Mouse (Mus musculus) lung, postnatal 4 days (tissue): Measurements from ENCODE around the gene Fgd2.

Experiments
- DNase-seq, 2 experiments: peaks; one replicate each; pipeline ENCODE4 v3.0.0; 2021

The Fgd2 gene

GRCm38 (mm10) chr17:29398434-29399026, 37.8 kb downstream of the Fgd2 start:
- no peak for DNase-seq

- peak; percentile 32 to 38 for DNase-seq
Observed at GRCm38 (mm10) chr17:29399241-29399910, 38.7 kb downstream of the Fgd2 start.

DNA sequence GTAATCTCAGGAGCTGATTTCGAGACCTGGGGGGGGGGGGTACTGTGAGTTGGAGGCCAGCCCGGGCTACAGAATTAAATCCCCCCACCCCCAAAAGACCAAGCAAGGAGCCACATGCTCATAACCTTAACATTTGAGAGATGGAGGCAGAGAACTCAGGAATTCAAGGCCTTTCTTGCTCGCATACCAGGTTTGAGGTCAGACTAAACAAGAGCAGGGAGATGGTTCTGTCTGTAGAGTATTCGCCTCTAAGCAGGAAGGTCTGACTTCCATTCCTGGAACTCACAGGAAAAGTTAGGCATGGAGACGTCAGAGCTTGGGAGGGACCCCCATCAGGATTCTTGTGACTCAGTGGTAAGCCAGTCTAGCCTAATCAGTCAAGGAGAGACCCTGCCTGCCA, 39.3 kb downstream of the Fgd2 start:
- DNase-seq, result no peak

DNA sequence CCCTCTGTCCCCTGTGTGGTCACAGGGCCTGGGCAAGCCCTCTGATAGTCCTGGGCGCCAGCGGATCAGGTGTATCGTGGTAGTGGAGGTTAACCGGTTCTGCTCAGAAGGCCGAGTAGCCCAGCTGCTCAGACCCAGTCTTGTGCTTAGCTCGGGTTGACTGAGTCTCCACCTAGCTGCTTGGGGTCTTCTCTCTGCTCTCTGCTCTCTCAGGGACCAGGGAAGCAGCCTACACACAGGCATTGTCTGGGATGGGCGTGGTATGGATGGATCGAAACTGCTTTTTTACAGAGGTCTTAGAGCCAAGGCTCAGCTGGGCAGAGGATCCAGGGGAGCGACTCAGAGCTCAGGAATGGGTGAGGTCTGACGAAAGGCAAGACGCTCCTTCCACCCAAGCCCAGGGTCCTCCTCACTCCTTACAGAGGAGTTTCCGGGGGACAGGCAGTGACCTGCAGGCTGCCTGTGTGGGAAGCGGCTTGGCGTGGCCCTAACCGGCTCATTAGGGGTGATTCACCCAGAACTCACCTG, 41.1 kb downstream of the Fgd2 start:
- no peak for DNase-seq

- no peak for DNase-seq
Observed at GRCm38 (mm10) chr17:29403179-29403578, 42.5 kb downstream of the Fgd2 start.

DNA sequence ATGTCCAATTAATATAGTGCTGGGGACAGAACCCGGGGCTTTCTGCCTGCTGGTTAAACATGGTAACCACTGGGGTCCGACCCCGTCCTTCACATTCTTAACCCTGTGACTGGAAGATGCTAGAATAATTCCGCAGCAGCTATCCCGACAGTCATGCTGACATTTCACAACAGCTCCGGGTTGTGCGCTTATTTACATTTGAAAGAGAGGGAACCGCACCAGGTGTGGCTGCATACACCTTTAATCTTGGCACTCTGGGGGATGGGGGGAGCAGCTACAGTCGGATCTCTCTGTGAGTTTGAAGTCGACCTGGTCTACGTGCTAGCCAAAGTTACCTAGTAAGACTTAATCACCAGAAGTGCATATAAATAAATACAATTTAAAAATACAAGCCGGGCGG, 44.8 kb downstream of the Fgd2 start:
- no peak for DNase-seq

- DNase-seq, result no peak
Observed at GRCm38 (mm10) chr17:29406077-29406476, 45.4 kb downstream of the Fgd2 start.

DNA sequence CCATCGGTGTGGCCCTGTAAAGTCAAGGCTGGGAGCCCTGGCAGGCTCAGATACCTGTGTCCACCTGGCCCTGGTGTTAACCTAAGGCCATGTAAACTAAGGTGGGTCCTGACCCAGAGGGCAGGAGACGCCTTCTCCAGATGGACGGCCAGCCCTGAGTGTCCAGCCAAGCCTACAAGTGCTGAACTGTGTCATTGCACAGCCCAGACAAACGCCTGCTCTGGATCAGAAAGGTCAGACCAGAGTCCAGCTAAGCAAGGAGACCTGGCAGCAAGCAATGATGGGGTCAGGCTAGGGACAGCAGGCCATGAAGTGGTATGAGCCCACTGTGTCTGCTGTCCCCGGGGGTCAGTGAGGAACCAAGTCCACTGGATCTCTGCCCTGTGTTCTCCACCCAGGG, 46.7 kb downstream of the Fgd2 start:
- DNase-seq, result no peak

DNA sequence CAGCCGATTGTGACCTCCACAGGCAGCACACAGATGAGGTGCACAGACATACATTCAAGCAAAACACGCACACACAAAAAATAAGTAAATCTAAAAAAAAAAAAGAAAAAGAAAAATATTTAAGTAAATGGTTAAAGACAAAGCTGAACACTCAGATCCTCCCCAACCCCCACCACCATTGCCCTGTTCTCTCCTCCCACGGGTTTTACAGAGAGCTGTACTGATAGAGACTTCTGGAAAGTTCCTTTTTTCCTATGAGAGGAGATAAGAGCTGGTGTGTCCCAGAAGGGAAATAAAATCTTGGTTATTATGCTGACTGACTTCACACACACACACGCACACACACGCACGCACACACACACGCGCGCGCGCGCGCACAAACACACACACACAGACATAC, 47.6 kb downstream of the Fgd2 start:
- no peak for DNase-seq

GRCm38 (mm10) chr17:29409800-29410343, 49.2 kb downstream of the Fgd2 start:
- DNase-seq, result no peak

DNA sequence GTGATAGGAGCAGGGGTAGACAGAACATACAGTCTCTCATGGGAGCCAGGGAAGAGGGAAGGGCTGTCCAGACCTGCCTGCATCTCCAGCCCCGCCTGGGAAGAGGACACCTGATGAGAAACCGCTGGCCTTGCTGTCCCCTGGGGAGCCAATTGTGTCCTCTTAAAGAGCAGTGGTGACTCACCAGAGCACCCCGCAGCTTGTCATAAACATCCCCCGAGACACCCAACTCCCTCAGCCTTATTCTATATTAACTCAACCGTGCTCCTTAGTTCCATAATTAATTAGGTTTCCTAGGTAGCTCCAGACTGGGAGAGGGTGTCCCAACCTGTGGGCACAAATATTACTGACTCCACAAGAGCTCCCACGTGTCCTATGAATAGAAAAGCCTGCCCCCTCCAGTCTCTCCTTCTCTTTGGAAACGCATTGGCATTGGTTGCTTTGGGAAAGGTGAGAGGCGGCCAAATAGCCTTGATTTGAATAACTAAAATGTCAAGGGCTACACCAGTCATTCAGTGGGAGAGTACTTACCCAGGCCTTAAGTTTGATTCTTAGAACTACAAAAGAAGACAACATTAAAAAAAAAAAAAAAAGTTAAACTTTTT, 51.2 kb downstream of the Fgd2 start:
- DNase-seq, result no peak

- no peak for DNase-seq
Observed at GRCm38 (mm10) chr17:29414566-29414965, 53.9 kb downstream of the Fgd2 start.

GRCm38 (mm10) chr17:29415761-29416662, 55.3 kb downstream of the Fgd2 start:
- peak in 1 of 2 experiments; percentile 58 for DNase-seq

DNA sequence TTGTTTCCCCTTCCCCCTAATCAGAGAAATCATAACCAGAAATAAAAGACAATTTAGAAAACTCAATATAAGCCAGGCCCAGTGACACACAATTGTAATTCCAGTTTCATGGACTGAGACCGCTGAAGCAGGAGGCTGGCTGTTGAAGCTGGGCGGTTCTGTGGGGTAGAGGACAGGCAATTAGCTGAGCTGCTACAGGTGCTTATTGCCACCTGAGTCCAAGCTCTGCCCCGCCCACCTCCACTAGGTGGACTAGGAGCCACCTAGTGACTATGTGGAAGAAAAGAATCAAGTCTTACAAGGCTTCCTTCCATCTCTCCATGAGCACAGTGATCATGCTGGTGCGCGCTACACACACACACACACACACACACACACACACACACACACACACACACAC, 56.0 kb downstream of the Fgd2 start:
- no peak for DNase-seq

- no peak for DNase-seq
Observed at GRCm38 (mm10) chr17:29418758-29419380, 58.2 kb downstream of the Fgd2 start.

DNA sequence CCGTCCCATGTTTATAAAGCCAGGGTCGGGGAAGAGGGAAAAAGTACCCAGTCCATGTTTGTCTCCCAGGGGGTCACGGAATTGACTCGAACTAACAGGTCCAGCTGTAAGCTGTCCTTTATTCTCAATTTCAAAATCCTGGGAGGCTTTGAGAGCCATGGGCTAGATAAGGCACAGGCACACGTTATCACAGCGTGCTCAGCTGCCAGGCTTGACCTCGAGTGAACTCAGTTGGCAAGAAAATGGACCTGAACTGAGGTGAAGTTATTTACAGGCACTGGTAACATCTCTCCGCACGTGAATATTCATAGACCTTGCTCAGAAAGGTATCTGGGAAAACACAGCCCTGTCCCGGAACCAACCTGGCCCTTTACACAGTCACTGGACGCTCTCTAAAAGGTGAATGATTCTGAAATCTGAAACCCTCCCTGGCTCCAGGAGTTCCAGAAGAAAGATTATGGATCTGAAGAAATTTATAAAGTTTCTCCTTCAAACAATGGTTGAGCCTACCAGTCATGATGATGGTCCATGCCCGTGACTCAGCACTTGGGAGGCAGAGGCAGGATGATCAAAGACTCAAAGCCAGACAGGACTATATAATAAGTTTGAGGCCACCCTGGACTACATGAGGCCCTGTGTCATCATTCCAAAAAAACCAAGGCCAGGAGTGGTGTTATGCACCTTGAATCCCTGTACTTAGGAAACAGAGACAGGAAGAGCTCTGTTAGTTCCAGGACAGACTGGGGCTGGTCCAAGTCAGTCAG, 59.4 kb downstream of the Fgd2 start:
- no peak for DNase-seq

GRCm38 (mm10) chr17:29421319-29421718, 60.6 kb downstream of the Fgd2 start:
- DNase-seq, result no peak

GRCm38 (mm10) chr17:29422337-29422736, 61.6 kb downstream of the Fgd2 start:
- no peak for DNase-seq

DNA sequence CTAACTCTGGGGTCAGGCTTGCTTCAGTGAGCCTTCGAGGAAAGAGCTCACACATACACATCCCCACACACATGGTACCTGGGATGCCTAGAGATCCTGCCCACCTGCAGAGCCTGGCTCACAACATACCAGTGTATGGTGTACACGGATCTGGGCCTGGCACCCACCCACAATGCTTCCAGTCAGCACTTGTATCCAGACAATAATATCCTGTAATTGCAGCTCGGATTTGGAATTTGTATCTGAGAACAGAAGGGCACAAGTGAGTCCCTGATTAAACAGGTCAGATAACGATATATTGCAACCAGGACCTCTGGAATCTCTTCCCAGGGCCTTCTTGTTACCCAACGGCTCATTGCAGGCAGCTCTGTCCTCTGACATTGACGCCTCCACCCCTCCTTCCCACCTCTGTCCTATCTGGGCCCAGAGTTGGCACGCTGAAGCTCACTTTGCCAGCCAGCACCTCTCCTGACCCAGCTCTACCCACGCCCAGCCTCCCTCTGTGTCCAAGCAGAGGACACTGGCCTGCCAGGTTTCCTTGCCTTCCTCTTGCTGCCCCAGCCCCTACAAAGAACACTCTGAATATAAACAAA, 62.3 kb downstream of the Fgd2 start:
- DNase-seq, result no peak

DNA sequence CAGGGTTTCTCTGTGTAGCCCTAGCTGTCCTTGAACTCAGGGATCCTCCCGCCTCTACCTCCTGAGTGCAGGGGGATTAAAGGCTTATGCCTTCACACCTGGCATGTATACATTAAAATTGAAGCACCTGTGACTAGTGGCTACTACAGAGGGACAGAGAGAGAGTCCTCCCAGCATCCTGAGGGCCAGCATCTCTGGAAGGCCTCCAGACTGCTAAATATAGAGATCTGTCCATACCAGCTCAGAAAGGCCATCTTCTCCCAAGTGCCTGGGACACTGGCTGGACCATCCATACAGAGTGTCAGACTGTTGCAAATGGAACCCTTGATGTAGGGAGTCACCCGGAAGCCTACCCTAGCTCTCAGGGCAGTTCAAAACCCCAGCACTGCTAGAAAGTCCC, 63.3 kb downstream of the Fgd2 start:
- no peak for DNase-seq

DNA sequence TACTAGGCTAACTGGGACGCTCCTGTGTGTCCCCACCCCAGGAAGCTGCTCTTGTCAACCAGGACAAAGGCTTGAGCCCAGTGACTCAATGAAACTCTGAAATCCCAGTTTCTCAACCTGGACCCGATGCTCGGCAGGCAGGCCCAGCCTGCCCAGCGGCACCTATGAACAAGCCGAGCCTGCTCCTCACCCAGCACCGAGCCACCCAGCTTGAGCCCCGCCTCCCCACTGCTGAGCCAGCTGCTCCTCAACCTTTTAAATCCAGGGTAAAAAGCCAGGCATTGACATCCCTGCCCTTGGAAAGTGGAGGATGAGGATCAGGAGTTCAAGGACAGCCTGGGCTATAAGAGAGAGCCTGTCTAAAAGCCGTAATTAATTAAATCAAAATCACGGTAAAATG, 64.6 kb downstream of the Fgd2 start:
- DNase-seq, result no peak
